Mouse (Mus musculus) adrenal gland, postnatal 4 days (tissue): ENCODE data around the gene Rfc2. TPM values are rescaled to one million over a fixed set of nuclear protein-coding genes. Genes with fewer than 3 reads are reported as not detected.

Experiments
- DNase-seq, 2 experiments: peaks; one replicate each; pipeline ENCODE4 v3.0.0; 2021 to 2022; ENCODE audit warnings: low spot score in 2 of 2, mixed read lengths in 2 of 2
- total RNA-seq, 2 experiments: library from RNA; stranded (reverse); gene quantifications; 2 replicates each; pipeline ENCODE4 v1.2.3; 2021

Rfc2 gene
- total RNA-seq, 2 experiments from 2014 or later: 81.0 to 85.3 TPM

DNA sequence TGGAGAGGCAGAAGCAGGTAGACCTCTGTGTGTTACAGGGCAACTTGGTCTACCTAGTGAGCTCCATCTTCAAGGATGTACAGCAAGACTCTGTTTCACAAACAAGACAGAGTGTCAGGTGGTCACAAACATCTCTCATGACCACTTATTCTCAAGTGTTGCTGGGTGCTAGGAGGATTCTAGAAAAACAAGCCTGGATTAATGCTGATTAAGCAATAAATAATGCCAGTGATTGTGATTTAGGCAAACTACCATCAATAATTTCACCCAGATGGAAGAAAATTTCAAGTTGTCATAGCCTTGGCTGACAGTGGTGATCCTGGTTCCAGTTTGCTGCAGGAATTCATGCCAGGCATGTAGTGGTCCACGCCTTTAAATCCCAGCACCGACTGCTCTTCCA, 16.9 kb upstream of the Rfc2 start:
- DNase-seq: no peak

DNA sequence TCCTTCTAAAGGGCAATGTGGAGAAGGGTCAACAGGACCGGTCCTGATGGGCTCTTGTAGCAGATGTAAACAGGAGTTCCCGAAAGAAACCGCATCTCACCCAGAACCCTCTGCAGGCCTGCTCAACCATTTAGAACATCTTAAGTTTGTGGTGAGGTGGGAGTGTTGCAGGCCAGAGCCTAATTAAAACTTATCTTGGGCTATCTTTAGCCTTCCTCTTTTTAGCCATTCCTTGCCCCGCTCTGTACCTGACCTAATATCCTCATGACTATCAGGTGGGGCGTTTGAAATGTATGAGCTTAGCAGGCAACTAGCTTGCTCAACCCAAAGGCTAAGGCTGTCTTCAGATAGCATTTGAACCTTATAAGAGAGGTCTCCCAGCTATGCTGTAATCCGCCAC, 15.5 kb upstream of the Rfc2 start:
- no peak for DNase-seq

DNA sequence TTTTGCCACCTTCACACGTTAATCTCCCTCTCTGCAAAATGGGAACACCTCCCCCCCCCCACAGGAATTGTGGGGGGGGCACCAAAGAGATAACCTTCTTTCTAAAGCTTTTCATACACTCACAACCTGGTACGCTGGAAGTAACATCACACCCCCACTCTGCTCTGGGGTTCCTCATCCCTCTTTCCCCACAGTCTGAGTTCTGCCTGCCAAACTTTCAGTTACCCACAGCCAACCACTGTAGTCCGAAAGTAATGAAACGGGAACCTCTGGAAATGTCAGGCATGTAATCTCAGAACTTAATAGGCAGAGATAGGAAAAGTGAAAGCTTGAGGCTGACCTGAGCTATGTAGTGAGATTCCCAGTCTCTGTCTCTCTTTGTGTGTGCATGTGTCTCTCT, 13.7 kb upstream of the Rfc2 start:
- DNase-seq: no peak

DNA sequence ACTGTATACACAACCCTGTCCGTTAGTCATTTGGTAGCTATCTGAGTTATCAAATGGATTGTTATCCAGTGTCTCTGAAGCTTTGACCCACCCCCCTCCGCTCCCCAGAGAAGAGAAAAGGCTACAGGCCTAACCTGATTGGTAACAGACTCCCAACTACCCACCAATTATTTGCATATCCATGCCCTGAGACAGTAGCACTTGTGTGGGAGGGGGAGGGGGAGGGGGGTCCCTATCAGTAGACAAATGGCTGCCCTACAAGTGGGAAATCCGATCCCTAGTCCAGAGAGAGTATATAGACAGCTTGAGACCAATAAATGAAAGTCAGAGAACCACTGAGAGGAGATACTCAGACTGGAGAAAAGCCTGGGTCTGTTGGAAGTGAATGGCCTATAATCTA, 13.1 kb upstream of the Rfc2 start:
- no peak for DNase-seq

DNA sequence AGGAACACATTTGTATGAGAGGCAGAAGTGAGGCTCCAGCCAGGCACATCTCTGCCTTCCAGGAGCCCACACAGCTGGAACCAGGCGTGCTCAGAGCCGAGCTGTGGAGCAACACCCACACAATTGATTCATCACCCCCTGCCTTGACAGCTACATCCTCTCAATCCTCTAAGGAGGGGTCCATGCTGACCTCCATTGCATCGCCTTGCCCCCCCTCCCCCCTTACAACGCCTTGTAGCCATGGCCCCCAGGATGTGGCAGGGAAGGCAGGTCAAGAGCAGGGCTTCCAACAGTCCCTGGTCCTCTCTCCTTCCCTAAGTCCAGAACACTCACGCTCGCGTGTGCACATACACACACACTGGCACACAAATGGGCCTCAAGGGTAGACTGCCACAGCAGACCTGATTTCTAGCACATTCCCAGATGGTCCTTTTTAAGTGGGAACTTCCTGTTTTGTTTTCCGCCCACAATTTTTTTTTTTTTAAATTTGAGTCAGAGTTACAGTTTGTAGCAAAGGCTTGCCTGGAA, 12.1 kb upstream of the Rfc2 start:
- no peak for DNase-seq

DNA sequence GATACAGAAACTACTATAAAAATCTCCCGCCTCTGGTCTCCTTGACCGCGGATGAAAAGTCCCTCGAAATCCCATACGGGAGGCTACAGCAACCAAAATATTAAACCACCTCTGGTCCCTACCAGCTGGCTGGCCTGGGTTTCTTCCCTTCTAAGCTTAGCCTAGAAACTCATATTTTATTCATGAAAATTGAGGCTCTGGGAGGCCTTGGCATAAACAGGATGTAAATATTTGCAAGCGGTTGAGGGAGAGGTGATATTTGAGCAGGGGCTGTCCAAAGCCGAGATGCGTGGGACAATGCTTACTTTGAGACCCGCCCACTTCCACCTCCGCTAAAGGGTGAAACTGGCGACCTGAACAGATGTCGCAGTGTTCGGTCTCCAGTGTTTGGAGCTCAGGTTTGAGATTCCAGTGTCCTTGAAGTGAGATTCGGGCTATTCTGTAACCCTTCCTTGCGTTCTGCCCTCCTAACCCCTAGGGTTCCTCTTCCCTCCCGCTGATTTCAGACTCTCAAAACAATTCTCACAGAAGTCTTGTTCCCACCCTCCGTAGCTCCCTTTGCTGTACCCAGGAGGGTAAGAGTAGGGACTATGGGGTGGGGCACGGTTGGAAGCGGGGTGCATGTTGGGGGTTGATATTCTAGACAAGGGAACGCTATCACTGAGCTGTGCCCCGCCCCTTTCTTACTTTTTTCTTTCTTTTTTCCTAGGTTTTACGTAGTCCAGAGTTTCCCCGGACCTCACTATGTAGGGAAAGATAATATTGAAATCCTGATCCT, 9.2 kb upstream of the Rfc2 start:
- DNase-seq: peak in 1 of 2 experiments; percentile 16

DNA sequence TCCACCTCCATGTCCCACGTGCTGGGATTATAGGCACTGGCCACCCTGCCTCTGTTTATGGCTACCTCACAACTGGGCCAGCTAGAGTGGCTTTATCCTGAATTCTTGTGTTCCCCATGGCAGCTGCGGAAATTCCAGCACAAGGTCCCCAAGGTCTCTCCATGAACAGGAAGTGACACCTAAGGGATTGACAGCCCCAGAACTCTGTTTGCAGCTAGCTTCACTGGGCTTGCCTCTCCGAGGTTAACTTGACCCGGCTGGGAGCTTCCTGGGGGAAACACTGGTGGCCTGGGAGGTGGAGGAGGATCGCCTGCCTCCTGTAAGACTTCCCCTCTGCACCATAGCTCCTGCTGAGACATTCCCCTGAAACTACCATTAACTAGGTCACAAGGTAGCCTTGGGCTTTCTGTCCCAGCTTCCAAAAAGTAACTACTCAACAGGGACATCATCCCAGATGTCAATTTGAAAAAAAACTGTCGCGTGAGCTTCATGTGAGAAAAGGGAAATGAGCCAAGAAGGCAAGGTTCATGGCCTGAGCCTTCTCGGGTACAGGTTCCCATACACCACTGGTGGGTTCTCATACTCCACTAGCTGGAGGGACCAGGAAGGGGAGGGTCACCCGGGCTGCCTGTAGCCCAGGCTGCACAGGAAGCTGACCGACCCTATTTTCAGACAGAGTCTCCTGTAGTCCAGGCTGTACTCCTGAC, 8.5 kb upstream of the Rfc2 start:
- DNase-seq: no peak

DNA sequence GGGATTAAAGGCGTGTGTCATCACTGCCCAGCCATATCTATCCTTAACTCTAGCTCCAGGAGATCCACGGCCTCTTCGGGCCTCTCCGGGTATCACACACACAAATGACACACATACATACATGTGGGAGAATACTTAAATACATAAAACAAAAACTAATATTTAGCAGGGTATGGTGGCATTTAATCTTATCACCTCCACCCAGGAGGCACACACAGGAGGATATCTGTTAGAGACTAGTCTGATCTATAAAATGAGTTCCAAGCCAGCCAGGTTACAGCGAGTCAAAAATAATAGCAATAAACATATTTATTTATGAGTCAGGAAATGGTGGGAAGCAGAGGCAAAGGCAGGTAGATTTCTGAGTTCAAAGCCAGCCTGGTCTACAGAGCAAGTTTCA, 5.3 kb upstream of the Rfc2 start:
- DNase-seq: no peak

DNA sequence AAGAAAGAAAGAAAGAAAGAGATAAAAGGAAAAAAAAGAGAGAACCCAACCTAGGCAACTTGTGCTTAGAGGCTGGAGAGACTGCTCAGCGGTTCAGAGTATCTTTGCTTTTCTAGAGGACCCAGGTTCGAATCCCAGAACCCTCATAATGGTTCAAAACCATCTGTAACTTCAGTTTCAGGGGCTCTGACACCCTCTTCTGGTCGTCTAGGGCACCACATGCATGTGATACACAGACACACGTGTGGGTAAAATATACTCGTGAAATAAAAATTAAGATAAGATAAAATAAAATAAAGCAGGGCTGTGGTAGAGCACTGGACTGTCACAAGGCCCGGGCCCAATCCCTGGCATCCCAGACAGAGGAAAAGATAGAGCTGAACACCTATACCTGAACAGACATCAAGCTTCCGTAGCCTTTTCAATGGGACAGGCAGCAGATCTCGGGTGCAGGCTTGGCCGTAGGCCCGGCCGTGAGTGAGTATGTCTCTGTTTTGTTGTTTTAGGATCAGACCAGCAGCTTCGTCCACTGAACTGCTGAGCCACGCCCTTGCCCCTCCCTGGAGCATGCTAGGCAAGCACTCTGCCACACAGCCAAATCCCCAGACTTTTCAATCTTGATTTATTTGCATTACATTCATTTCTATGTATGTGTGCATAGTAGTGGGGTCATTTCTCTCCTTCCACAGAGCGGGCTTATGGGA, 4.5 kb upstream of the Rfc2 start:
- no peak for DNase-seq

DNA sequence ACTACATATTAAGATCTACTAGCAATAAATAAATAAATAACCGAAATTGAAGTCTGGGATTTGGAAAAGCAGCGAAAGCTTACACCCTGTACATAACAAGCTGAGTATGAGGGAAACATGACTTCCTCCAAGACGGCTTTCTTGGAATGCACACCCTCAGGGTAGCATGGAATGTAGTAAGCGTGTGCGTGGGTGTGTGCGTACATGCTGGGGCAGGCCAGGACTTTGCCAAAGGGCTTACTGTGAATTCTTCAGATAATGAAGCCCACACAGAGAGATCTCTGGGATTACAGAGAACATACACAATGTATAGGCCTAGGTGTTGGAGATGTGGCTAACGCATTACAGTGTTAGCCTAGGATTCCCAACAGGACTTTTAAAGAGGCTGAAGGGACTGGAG, 3.6 kb upstream of the Rfc2 start:
- no peak for DNase-seq

DNA sequence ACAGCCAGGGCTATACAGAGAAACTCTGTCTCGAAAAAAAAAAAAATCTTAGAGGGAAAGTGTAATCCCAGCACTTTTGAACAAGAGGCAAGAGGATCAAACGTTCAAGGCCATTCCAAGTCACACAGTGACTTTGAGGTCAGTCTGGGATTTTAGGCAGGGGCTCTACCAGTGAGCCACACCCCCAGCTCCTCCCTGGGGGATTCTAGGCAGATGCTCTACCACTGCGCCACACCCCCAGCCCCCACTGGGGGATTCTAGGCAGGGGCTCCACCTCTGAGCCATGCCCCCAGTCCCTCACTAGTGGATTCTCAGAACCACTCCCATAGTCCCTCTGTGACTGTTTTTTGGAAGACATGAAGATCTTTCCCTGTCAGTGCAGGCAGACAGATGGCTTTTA, 2.0 kb upstream of the Rfc2 start:
- no peak for DNase-seq

DNA sequence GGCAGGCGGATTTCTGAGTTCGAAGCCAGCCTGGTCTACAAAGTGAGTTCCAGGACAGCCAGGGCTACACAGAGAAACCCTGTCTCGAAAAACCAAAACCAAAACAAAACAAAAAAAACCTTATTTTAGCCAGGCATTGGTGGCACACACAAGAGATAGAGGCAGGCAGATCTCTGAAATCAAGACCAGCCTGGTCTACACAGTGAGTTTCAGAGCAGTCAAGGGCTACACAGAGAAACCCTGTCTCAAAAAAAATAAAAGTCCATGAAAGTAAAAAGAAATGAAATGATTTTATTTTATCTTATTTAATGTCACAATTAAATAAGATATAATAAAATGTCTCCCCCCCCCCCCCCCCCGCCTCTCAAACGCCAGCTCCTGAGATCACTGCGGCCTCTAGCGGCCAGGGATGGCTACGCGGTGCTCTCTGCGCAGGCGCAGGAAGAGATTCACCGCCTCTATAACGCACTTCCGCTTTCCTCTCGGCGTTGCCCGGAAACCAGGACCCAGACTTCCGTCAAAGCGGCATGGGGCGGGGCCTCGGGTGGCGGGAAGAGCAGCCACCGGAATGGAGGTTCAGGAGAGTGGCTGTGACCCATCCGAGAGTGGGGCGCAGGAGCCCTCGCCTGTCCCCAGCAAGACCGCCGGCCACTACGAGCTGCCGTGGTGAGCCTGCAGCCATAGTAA, 1.2 kb downstream of the Rfc2 start:
- DNase-seq: peak; percentile 92 to 95

DNA sequence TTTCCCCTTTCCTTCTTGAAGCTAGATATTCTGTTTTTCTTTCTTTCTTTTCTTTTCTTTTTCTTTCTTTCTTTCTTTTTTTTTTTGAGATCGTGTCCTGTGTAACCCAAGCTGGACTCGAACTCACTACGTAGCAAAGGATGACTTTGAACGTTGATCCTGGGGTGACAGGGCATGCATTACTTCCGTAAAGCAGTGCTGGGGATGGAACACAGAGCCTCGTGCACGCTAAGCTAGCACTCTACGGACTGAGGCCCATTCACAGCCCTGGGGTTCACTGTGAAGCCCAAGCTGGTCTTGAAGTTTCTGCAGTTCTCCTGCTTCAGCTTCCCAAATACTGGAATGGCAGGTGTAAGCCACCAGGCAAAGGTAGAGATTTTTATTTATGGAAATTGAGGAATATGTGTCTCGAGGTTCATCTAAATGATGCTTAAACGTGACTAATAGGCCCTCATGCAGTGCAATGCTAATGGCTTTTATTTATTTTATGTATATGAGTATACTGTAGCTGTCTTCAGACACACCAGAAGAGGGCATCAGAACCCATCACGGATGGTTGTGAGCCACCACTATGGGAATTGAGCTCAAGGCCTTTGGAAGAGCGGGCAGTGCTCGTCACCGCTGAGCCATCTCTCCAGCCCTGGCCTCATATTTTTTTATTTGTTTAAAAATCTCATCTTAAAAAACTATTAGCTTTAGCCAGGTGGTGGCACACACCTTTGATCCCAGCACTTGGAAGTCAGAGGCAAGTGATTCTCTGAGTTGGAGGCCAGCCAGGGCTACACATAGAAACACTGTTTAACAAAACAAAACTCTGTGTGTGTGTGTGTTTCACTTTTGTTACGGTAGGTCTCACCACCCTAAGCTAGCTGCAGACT, 2.1 kb downstream of the Rfc2 start:
- DNase-seq: no peak

DNA sequence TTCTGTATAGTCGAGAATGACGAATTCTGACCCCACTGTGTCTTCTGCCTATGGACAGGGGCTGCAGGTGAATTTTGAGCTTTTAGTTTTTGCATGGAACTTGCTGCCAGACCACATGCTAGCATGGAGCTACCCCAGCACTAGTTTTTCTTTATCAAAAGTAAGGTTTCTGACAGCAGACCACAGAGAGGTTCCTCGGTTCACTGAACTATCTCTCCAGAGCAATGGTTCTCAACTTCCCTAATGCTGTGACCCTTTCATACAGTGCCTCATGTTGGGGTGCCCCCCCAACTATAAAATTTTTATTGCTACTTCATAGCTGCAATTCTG, 2.7 kb downstream of the Rfc2 start:
- DNase-seq: no peak

DNA sequence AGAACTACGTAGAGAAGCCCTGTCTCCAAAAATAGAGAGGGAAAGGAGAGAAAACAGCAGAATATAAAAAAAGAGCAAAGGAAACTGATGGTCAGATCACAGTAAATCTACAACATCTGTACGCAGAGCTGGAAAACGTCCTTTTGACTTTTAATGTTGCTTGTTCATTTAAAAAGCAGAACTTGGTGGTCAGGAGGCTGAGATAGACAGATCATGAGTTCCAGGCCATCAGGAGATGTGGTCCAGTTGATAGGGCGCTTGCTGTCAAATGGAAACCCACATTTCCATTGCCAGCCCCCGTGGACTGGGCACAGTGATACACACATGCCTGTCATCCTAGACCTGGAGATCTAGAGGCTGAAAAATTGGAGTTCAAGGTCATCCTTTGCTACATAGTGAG, 3.6 kb downstream of the Rfc2 start:
- DNase-seq: no peak

DNA sequence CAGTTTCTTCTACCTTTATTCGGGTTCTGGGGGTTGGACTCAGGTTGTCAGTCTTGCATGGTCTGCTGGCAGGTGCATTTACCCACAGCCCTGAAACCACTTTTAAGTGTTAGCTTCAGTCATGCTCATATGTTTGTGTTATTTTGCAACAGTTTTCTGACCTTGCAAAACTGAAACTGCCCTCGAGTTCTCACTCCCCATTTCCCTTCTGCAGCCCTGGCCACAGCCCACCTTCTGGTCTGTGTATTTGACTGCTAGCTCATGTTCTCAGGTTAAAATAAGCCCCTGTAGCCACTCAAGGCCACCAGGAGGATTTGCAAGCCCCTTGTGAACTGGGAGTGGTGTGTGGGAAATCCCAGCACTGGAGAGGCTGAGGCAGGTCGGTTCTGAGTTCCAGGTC, 8.7 kb downstream of the Rfc2 start:
- DNase-seq: no peak

DNA sequence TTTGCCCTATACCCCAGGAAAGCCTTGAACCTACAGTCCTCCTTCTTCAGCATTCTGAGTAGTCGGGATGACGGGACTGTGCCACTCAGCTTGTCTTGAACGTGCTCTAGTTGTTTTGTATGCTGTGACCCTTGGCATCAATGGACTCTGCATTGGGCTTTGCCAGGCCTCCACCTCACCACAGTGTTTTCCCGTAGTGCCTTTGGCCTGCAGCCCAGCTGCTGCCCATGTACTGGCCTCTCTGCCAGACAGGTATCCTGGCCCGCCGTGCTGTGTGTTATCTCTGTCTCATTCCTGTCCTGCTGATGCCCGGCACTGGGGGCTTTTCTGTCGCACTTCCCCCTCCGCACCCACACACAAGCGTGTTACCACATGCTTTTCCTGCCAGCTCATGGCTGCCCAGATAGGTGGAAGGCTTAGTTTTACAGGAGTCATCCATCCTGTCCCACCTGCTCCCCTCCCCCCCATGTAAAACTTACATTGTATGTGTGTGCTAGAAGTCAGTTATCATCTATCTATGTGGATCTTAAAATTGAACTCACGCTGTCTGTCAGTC, 10.9 kb downstream of the Rfc2 start:
- no peak for DNase-seq

DNA sequence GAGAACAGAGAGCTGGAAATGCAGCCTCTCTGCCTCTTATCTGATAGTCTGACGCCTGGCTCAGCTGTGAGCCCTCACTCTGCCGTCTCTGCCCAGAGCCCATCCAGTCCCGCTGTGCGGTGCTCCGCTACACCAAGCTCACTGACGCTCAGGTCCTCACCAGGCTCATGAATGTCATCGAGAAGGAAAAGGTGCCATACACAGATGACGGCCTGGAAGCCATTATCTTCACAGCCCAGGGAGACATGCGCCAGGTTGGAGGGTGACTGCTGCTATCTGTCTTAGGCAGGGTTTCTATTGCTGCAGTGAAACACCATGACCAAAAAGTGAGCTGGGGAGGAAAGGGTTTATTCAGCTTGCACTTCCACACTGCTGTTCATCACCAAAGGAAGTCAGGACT, 11.9 kb downstream of the Rfc2 start:
- DNase-seq: no peak

DNA sequence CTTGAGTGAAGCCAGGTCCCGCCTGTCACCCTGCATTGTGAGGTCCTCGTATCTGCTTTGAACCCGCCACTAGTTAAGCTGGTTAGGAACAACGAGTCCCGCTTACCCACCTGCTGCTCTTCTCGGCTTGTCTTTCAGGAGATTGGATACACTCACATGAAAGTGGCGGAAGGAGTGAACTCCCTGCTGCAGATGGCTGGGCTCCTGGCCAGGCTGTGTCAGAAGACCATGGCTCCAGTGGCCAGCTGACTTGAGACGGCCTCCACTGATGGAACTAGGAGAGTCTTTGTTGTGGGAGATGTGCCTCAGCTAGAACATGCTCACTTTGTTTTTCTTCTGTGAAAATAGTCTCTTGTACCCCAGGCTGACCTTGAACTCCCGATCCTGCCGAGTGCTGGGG, 16.5 kb downstream of the Rfc2 start:
- no peak for DNase-seq

DNA sequence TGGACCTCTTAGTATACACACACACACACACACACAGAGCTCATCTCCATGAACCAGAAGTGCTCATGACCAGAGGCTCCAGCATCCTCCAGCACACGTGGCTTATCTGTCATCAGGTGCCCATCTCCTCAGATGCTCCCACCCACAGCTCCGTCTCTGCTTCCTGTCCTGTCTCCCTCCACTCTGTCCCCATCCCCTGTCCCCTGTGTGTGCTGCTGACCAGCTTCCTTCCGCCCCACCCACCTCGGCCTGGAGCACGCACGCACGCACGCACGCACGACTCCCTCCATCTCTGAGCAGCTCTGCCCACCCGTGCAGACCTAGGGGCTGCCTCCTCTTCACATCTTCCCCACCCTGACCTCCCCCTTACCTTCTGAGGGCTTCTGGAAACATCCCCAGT, 23.2 kb downstream of the Rfc2 start:
- DNase-seq: no peak
